Mouse (Mus musculus) lung, postnatal 0 days (tissue): ENCODE results near the gene Matn4.

Experiments used
- CTCF ChIP-seq: IDR thresholded peaks from 2 replicates; pipeline ENCODE4 v1.5.1; 2016; ENCODE audit warnings: antibody characterized with exemption, mild to moderate bottlenecking
- EP300 ChIP-seq: IDR thresholded peaks from 2 replicates; pipeline ENCODE4 v1.6.1; 2016; ENCODE audit warnings: antibody characterized with exemption, mild to moderate bottlenecking, control low read depth

- TF ChIP-seq CTCF (no peak), EP300 (no peak)
Measured at GRCm38 (mm10) chr2:164423464-164423863, 18.5 kb upstream of the Matn4 start.
